Mouse (Mus musculus) frontal cortex, postnatal 36 days (tissue): ENCODE measurements at regions not wholly inside any gene's neighbourhood (a gene's known extent, or its start where the extent isn't known, plus 50 kb on each side); places are given as distances from the start of the nearest gene placed in this dataset.

ENCODE experiments used
- DNase-seq, 2 experiments: peaks; one replicate each; pipeline ENCODE4 v3.0.0; 2022; ENCODE audit warnings: low spot score in 2 of 2

- peak; percentile 65 for DNase-seq
Measured at GRCm38 (mm10) chr16:95814513-95815118, 112.7 kb downstream of the Ets2 start.

GRCm38 (mm10) chr16:95811092-95811491, 109.2 kb downstream of the Ets2 start:
- DNase-seq = no peak

GRCm38 (mm10) chr16:95809127-95809876, 107.4 kb downstream of the Ets2 start:
- no peak for DNase-seq

GRCm38 (mm10) chr16:95806510-95806909, 104.6 kb downstream of the Ets2 start:
- DNase-seq = no peak

- DNase-seq = no peak
Measured at GRCm38 (mm10) chr16:95804199-95804598, 102.3 kb downstream of the Ets2 start.

GRCm38 (mm10) chr16:95802641-95803040, 100.8 kb downstream of the Ets2 start:
- DNase-seq = peak in 1 of 2 experiments; percentile 25

GRCm38 (mm10) chr16:95802207-95802606, 100.3 kb downstream of the Ets2 start:
- DNase-seq = peak in 1 of 2 experiments; percentile 40

GRCm38 (mm10) chr16:95800911-95801442, 99.1 kb downstream of the Ets2 start:
- no peak for DNase-seq

GRCm38 (mm10) chr16:95798582-95798981, 96.7 kb downstream of the Ets2 start:
- peak in 1 of 2 experiments; percentile 21 for DNase-seq

GRCm38 (mm10) chr16:95798099-95798498, 96.2 kb downstream of the Ets2 start:
- DNase-seq = no peak

- DNase-seq = no peak
Measured at GRCm38 (mm10) chr16:95797141-95797540, 95.3 kb downstream of the Ets2 start.

- DNase-seq = no peak
Measured at GRCm38 (mm10) chr16:95794876-95795275, 93.0 kb downstream of the Ets2 start.

- no peak for DNase-seq
Measured at GRCm38 (mm10) chr16:95794281-95794727, 92.4 kb downstream of the Ets2 start.

- no peak for DNase-seq
Measured at GRCm38 (mm10) chr16:95790691-95791090, 88.8 kb downstream of the Ets2 start.

- no peak for DNase-seq
Measured at GRCm38 (mm10) chr16:95789548-95789947, 87.7 kb downstream of the Ets2 start.

- no peak for DNase-seq
Measured at GRCm38 (mm10) chr16:95781681-95782080, 79.8 kb downstream of the Ets2 start.

- DNase-seq = no peak
Measured at GRCm38 (mm10) chr16:95780431-95780830, 78.6 kb downstream of the Ets2 start.

- no peak for DNase-seq
Measured at GRCm38 (mm10) chr16:95778845-95779722, 77.2 kb downstream of the Ets2 start.

GRCm38 (mm10) chr16:95778173-95778572, 76.3 kb downstream of the Ets2 start:
- no peak for DNase-seq

- no peak for DNase-seq
Measured at GRCm38 (mm10) chr16:95776610-95777363, 74.9 kb downstream of the Ets2 start.

GRCm38 (mm10) chr16:95776010-95776409, 74.1 kb downstream of the Ets2 start:
- DNase-seq = no peak
